Mouse (Mus musculus): ENCODE data around the gene Hic2. TPM values are rescaled to one million over a fixed set of nuclear protein-coding genes. Genes with fewer than 3 reads are reported as not detected.

Hic2 gene
- polyA plus RNA-seq, 2 experiments, result 2.0 TPM

- TF ChIP-seq CTCF (IDR thresholded peaks at IDR 0.05; ENCODE audit: low read depth) (peak; percentile 64), EP300 (IDR thresholded peaks at IDR 0.05; ENCODE audit: low read depth) (no peak)
- ATAC-seq (ENCODE audit: insufficient read depth), result no peak
- H3K36me3 ChIP-seq (replicated peaks; ENCODE audit: control insufficient read depth, insufficient read depth, low read depth), result no peaks in the 10 kb centered on the region
These were observed 37.8 kb downstream of the Hic2 start for GRCm38 (mm10) chr16:17271124-17271523.

GRCm38 (mm10) chr16:17271856-17272255 is 38.5 kb downstream of the Hic2 start:
- no peak for DNase-seq (ENCODE audit: low read depth in 3 of 3, low spot score in 3 of 3)
- TF ChIP-seq CTCF (IDR thresholded peaks at IDR 0.05; ENCODE audit: low read depth), result no peak
- no peak for TF ChIP-seq EP300 (IDR thresholded peaks at IDR 0.05; ENCODE audit: low read depth)
- Histone ChIP-seq H3K9ac (replicated peaks) (no peak overlapping the region), H3K27me3 (ENCODE audit: control insufficient read depth, insufficient read depth, low read length) (peaks cover 4% of the 10 kb centered on the region; the same call in 1 of the 2 replicates), H3K4me3 (ENCODE audit: insufficient read depth in 1 of 2, low read depth in 2 of 2, low read length in 2 of 2) (no peak overlapping the region), H3K4me2 (ENCODE audit: low read depth) (no peak overlapping the region), H3K4me1 (replicated peaks; ENCODE audit: control insufficient read depth in 2 of 2, insufficient read depth in 2 of 2, low read length in 1 of 2) (peaks cover 7 to 24% of the 10 kb centered on the region in 2 experiments), H3K36me3 (replicated peaks; ENCODE audit: control insufficient read depth, insufficient read depth, low read depth) (no peaks in the 10 kb centered on the region), H3K27ac (no peak overlapping the region), H3K9me3 (ENCODE audit: control insufficient read depth, low read length) (no peaks in the 10 kb centered on the region; the same call in 1 of the 2 replicates)
- WGBS (ENCODE audit: insufficient replicate concordance), result 65% methylated on average over 6 of the region's 6 CpGs
- ATAC-seq (ENCODE audit: insufficient read depth), result no peak

More at GRCm38 (mm10) chr16:17271124-17271523, 37.8 kb downstream of the Hic2 start:
- Histone ChIP-seq H3K4me1 (replicated peaks; ENCODE audit: control insufficient read depth in 2 of 2, insufficient read depth in 2 of 2, low read length in 1 of 2) (peaks cover 7 to 22% of the 10 kb centered on the region in 2 experiments), H3K27me3 (ENCODE audit: control insufficient read depth, insufficient read depth, low read length) (no peaks in the 10 kb centered on the region), H3K9ac (replicated peaks) (no peak overlapping the region), H3K4me3 (ENCODE audit: insufficient read depth in 1 of 2, low read depth in 2 of 2, low read length in 2 of 2) (no peak overlapping the region), H3K27ac (no peak overlapping the region), H3K4me2 (ENCODE audit: low read depth) (no peak overlapping the region), H3K9me3 (ENCODE audit: control insufficient read depth, low read length) (no peaks in the 10 kb centered on the region; the same call in 1 of the 2 replicates)
- no peak for DNase-seq (ENCODE audit: low read depth in 3 of 3, low spot score in 3 of 3)
- 55% methylated on average over 4 of the region's 4 CpGs for WGBS (ENCODE audit: insufficient replicate concordance)

GRCm38 (mm10) chr16:17275721-17276120 is 42.3 kb downstream of the Hic2 start, which contains the start of gene Tmem191c:
Gene Tmem191c (plus strand): TSS chr16:17276077.
- ATAC-seq (ENCODE audit: insufficient read depth) (no peak), DNase-seq (ENCODE audit: low read depth in 3 of 3, low spot score in 3 of 3) (no peak)
- H3K9me3 ChIP-seq (ENCODE audit: control insufficient read depth, low read length), result no peaks in the 10 kb centered on the region; the same call in 1 of the 2 replicates
- peak within 1 kb of the TSS; percentile 57 to 59 for H3K4me3 ChIP-seq (ENCODE audit: insufficient read depth in 1 of 2, low read depth in 2 of 2, low read length in 2 of 2)
- H3K36me3 ChIP-seq (replicated peaks; ENCODE audit: control insufficient read depth, insufficient read depth, low read depth), result no peaks in the 10 kb centered on the region
- peak within 1 kb of the TSS; percentile 33 for H3K9ac ChIP-seq (replicated peaks)
- peaks cover 18% of the 10 kb centered on the region for H3K27me3 ChIP-seq (ENCODE audit: control insufficient read depth, insufficient read depth, low read length)
- WGBS (ENCODE audit: insufficient replicate concordance), result 48% methylated on average over 7 of the region's 7 CpGs
- no peak within 1 kb of the TSS for H3K27ac ChIP-seq
- peak within 1 kb of the TSS; percentile 79 for H3K4me2 ChIP-seq (ENCODE audit: low read depth)
- no peak for TF ChIP-seq CTCF (IDR thresholded peaks at IDR 0.05; ENCODE audit: low read depth)
- no peak for TF ChIP-seq EP300 (IDR thresholded peaks at IDR 0.05; ENCODE audit: low read depth)
- peaks cover 0 to 3% of the 10 kb centered on the region in 2 experiments; a peak in 2 of 4 replicates for H3K4me1 ChIP-seq (replicated peaks; ENCODE audit: control insufficient read depth in 2 of 2, insufficient read depth in 2 of 2, low read length in 1 of 2)

- Histone ChIP-seq H3K9ac (replicated peaks) (peak overlapping the region; percentile 33), H3K36me3 (replicated peaks; ENCODE audit: control insufficient read depth, insufficient read depth, low read depth) (no peaks in the 10 kb centered on the region), H3K4me1 (replicated peaks; ENCODE audit: control insufficient read depth in 2 of 2, insufficient read depth in 2 of 2, low read length in 1 of 2) (peaks cover 0 to 3% of the 10 kb centered on the region in 2 experiments; a peak in 2 of 4 replicates), H3K27me3 (ENCODE audit: control insufficient read depth, insufficient read depth, low read length) (peaks cover 18% of the 10 kb centered on the region), H3K4me3 (ENCODE audit: insufficient read depth in 1 of 2, low read depth in 2 of 2, low read length in 2 of 2) (peak overlapping the region; percentile 57 to 59), H3K27ac (no peak overlapping the region), H3K4me2 (ENCODE audit: low read depth) (peak overlapping the region; percentile 79), H3K9me3 (ENCODE audit: control insufficient read depth, low read length) (no peaks in the 10 kb centered on the region)
- DNase-seq (ENCODE audit: low read depth in 3 of 3, low spot score in 3 of 3), result peak; percentile 68 to 78 (median 73)
- under 1% methylated on average over 61 of the region's 62 CpGs for WGBS (ENCODE audit: insufficient replicate concordance)
- no peak for TF ChIP-seq EP300 (IDR thresholded peaks at IDR 0.05; ENCODE audit: low read depth)
- peak; percentile 95 for TF ChIP-seq CTCF (IDR thresholded peaks at IDR 0.05; ENCODE audit: low read depth)
- peak; percentile 76 for ATAC-seq (ENCODE audit: insufficient read depth)
These were observed 43.1 kb downstream of the Hic2 start for GRCm38 (mm10) chr16:17276164-17277151.
